Mouse (Mus musculus) myocyte (in vitro differentiated cells): ENCODE measurements at regions not wholly inside any gene's neighbourhood (a gene's known extent, or its start where the extent isn't known, plus 50 kb on each side); places are given as distances from the start of the nearest gene placed in this dataset.

Source experiments
- CEBPB ChIP-seq: IDR thresholded peaks from 2 replicates; pipeline ENCODE4 v1.6.1; 2011; ENCODE audit warnings: mild to moderate bottlenecking, moderate library complexity; ENCODE audit not compliant: poor library complexity, insufficient read depth, severe bottlenecking
- POLR2A ChIP-seq: IDR thresholded peaks from one replicate; pipeline ENCODE4 v1.6.1; 2011; ENCODE audit warnings: low read depth, mild to moderate bottlenecking, control low read depth, moderate library complexity; ENCODE audit not compliant: insufficient read length
- POLR2AphosphoS2 ChIP-seq: IDR thresholded peaks from one replicate; pipeline ENCODE4 v1.6.1; 2011; ENCODE audit warnings: low read depth, control low read depth; ENCODE audit not compliant: insufficient read length
- SRF ChIP-seq: IDR thresholded peaks from one replicate; pipeline ENCODE4 v1.6.1; 2011; ENCODE audit warnings: low read depth; ENCODE audit not compliant: control insufficient read depth, insufficient read length
- USF1 ChIP-seq: IDR thresholded peaks from one replicate; pipeline ENCODE4 v1.6.1; 2011; ENCODE audit warnings: low read depth, mild to moderate bottlenecking, control low read depth, moderate library complexity

GRCm38 (mm10) chr10:74834359-74834758 lies 132.6 kb upstream of the Gnaz start:
- TF ChIP-seq POLR2A: no peak
- no peak for TF ChIP-seq POLR2AphosphoS2
- no peak for TF ChIP-seq SRF
- no peak for TF ChIP-seq USF1
- TF ChIP-seq CEBPB: no peak
